Mouse (Mus musculus) erythroid progenitor cell, adult 5-6 weeks (primary cell): ENCODE results near the gene Nrip1. TPM values are rescaled to one million over a fixed set of nuclear protein-coding genes. Genes with fewer than 3 reads are reported as not detected.

Experiments
- ATAC-seq: replicated peaks from 2 replicates; pipeline ENCODE4 v1.8.0; 2016; ENCODE audit warnings: moderate number of reproducible peaks, mild to moderate bottlenecking, moderate TSS enrichment, inconsistent platforms; ENCODE audit not compliant: poor library complexity, low FRiP score, severe bottlenecking
- total RNA-seq, 2 experiments: library from RNA; stranded (forward) in 1 of 2; stranded (reverse) in 1 of 2; fragments of 150-400 nt in 1 of 2; fragments of 186-747, 209-891 nt in 1 of 2; gene quantifications; 2 replicates each; pipeline versions ENCODE4 v1.2.3 to v1.2.4; 2015 to 2017; ENCODE audit warnings: low replicate concordance in 2 of 2

Gene Nrip1
- total RNA-seq, 2 experiments from 2014 or later, result 62.9 to 83.4 TPM

DNA sequence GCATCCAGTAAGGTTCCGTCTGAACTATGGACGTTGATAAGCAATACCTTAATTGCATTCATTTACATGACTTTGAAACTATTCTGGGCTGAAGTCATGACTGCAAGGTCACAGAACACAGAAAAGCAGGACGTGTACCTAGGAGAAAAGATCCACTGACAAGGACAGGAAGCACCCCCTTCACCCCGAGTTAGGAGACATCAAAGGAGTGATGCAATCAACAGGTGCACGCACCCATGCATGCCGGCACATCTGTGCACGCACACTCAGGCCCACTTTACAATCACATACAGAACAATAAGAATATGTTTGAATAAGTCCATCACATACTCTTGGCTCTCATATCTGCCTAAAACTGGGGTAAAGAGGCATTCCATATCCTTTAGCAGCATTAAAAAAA is 19.3 kb downstream of the Nrip1 start:
- no peak for ATAC-seq

DNA sequence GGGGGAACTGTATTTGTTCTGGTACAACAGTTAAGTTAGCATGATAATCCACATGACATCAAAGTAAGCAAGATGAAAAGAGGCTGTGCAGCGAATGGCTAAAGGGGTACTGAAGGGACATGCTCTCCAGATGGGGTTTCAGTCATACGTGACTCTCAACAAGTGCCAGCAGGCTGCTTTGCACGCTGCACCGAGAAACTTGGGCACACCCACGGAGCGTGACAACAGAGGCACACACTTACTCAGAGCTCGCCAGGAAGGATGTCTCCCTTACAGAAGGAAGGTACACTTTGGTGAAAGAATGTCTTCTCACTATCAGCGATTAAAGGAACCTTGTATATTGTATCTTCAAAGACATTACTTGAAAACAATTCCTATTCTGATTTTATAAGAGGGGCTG is 22.7 kb downstream of the Nrip1 start:
- ATAC-seq, result no peak

DNA sequence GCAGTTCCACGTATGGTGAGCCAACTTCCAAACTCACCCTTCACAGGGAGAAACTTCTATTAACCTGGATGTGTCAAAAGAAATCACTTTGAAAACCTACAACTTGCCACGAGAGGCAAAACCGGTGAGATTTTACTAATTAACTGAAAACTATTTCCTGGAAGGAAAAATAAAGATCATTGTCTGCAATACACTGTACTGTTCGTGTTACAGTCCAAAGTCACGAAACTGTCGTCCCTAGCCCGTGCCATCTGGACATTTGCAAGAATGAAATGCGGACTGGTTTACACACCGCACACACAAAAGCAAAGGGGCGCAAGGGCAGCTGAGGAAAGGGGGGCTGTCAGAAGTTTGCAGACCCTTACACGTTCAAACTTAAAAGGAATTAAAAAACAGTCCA is 24.6 kb downstream of the Nrip1 start:
- no peak for ATAC-seq

DNA sequence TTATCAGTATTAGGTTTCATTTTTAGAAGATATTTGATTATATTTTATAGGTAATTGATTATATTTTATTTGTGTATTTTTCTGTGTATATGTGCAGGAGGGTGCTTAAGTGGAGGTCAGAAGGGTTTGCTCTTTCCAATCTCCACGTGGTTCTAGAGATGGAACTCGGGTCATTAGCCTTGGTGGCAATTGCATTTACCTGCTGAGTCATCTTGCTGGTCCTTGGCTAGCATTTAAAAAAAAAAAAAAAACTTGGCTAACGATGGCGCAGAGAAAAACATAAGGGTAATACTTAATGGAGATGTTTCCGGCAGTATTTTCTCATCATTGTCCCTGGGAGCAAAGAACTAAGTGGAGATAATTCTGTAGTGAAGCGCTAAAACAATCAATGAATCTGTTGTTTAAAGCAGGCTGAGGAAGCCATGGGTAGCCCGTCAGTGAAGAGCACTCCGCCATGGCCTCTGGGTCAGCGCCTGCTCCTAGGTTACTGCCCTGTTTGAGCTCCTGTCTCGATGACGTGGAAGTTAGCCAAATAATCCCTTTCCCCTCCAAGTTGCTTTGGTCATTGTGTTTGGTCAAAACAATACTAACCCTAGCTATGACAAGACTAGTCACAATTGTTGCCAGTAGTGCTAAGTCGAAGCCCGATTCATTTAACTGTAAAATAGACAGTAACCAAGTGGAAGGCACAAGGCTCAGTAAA is 25.8 kb downstream of the Nrip1 start:
- ATAC-seq, result no peak

DNA sequence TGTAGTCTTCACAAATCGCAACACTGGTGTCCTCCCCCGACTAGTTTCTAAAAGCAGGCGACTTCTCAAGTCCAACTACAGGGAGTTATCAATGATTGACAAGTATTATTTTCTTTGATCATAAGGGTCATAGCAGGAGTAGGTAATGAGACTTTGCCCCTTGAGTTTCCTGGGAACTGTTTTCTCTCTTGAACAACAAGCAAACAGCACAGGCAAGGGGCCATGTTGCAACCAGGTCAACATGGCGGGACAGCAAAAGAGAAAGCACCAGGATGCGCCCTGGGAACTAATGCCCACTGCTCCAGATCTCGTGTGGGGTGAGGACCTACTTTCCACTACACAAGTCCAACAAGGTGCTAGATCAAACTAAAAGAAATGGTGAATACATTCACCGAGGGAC is 27.3 kb downstream of the Nrip1 start:
- ATAC-seq, result no peak

DNA sequence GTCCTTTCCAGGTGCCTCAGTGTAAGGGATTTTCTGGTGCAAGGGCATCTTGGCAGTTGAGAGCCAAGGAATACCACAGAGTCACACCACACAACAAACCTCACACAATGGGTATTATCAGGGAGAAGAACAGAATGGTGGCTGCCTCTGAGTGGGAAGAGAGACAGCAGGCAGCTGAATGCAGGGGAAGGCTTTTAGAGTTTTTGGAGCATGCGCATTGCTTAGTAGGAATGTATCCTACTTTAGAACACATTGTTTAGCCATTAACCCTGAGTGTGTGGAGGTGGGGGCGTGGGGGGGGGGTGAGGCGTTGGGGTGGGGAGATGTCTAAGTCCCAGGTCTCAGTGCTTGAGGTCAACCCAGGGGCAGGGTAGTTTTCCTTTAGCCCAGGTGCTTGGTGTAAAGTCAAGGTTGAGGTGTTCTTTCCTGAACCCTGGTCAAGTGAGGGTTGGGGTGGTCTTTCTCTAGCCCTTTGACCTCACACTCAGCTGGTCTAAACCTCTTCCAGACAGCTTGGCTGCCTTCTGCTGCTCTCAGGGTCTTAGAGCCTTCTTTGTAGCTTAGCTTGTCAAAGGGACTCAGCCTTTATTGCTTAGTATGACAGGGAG is 28.8 kb downstream of the Nrip1 start:
- ATAC-seq, result no peak

DNA sequence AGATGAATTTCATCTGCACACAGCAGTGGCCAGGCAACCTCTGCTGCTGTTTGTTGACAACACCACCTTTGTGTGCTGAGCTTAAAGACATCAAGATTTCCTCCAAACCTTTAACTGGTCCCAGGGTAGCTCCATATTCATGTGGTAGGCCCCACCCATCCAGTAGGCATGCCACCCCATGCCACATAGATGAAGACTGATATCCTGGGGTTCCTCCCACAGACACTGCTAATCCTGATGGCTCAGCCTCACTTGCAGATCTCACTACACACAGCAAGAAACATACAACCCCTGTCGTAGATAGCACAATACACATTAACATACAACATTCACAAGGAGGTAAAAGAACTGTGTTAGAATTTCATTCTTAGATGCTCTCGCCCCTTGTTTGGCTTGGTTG is 29.6 kb downstream of the Nrip1 start:
- peak; percentile 54; the same call in 1 of the 2 replicates for ATAC-seq

DNA sequence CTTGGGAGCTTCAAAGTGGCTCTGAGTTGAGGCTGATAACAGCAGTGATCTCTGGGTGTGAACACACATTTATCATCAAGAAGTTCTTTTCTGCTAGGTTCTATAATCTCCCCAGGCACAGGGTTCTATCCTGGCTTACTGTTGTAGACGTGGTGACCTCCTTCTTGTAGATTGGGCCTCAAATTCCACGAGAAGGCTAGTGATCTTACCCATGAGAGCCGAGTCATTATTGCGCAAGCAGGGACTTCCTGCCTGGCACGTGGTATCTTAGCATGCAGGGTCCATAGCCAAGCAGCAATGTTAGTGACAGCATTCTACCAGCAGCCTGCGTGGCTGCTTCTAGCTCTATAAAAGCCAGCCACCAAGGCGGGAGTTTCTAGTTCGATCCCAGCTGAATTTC is 32.0 kb downstream of the Nrip1 start:
- ATAC-seq, result peak; percentile 31; the same call in 1 of the 2 replicates

DNA sequence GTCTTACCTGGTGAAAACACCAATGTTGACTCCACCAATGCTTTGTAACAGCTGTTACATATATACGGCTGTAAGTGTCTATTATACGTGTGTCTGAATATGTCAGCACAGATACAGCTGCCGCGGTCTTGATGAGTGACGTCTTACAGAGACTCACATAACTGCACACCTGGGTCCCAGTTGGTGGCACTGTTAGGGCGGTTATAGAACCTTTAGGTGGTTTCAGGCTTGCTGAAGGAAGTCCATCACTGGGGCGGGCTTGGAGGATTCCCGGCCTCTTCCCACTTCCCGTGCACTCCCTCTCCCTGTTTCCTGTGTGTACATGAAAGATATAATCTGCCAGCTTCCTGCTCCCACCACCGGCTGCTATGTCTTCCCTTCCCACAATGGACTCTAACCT is 34.4 kb downstream of the Nrip1 start:
- ATAC-seq, result no peak

DNA sequence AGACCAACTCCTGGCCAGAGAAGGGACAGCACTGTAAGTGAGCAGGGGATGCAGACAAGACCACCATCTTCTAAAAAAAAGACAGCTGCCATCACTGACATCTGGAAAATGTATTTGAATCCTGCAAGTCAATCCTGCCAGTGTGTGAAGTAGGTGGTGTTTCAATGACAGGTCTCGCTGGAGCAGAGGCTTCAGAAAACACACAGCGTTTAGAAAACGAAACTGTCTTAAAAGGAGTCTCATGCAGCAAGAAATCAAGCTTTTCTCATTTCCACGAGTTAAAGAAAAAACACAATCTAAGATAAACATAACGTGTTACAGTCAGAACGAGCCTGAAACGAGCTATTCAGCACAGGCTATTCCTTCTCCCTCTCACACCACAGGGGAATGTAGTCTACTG is 36.3 kb downstream of the Nrip1 start:
- ATAC-seq, result no peak

DNA sequence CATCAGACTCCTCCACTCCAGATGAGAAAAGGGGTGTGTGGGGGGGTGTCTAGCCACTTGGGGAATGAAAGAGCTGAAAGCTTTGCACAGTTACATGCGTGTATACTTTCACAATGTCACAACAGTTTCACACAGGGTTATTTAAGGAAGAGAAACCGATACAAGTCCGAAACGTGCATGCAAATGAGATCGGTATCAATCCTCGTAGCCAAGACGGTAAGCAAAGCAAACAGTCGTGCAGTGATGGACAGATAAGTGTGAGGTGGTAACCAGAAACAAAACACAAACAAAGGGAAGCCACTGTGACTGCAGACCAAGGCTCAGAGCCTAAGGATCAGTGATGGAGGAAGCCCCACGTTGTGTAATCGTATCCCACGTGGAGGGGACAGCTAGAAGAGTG is 36.7 kb downstream of the Nrip1 start:
- ATAC-seq, result no peak

DNA sequence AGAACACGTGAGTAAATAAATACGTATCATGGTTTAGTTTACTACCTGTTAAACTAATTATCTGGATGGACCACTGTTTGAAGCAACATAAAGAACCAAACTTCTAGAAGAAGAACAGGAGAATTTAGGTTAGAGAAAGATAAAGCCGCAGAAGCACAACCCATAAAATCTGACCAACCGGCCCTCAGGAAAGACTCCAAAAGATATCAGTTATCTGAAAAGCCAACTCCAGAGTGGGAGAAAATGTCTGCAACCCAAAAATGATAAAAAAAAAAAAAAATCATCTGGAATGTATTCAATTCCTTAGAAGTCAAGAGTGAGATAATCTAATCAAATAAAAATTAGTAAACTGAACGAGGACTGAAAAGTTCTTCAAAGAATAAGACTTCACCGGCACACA is 37.7 kb downstream of the Nrip1 start:
- 0 out of 2 replicates have a peak, but pooled peaks have one; percentile 50 for ATAC-seq

DNA sequence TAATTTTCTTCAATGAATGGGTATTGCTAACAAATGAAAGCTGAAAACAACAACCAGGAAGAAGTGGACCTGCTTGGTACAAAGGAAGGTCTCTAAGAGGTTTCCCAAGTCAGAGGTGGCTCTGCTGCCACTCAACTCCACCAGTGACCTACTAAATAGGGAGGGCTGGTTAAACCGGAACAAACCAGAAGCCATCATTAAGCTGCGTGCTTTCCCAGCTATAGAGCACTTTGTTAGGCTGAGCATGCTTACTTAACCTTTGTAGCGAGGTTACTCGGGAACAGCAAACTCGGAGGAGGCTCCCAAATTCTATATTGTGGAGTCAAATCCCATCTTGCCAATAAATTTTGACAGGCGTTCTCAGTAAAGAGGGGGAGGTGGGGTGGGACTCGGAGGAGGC is 41.5 kb downstream of the Nrip1 start:
- no peak for ATAC-seq

DNA sequence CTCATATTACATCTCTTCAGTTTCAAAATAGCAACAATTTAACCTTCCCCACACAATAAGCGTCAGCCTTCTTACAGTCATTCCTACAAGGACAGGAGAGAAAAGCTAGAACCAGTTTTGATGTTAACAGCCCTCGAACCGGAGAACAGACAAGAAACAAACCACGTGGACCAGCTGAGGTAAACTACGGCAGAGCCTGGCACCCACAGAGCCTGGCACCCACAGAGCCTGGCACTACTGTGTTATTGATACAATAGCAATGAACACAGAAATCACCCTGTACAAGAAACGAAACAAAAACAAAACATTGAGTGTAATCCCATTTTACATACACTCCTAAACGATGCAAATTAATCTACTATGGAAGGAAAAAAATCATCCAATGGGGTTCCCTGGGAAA is 42.4 kb downstream of the Nrip1 start:
- ATAC-seq, result no peak

DNA sequence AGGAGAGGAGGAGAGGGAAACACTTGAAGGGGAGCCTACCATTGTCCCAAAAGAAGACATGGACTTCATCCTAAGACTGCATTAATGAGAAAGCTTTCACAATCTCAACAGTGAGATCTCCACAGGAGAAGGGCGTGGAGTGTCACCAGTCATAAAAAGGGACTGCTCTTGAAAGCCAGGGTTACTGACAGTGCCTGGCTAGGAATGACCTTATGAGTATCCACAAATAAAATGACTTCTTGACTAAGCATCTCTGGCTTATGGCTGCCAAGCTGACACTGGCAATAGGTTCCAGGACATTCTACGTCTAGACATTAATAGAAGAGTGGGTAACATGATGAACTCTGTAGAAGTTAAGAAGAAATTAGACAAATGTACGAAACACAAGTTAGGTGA is 48.3 kb downstream of the Nrip1 start:
- ATAC-seq, result no peak

DNA sequence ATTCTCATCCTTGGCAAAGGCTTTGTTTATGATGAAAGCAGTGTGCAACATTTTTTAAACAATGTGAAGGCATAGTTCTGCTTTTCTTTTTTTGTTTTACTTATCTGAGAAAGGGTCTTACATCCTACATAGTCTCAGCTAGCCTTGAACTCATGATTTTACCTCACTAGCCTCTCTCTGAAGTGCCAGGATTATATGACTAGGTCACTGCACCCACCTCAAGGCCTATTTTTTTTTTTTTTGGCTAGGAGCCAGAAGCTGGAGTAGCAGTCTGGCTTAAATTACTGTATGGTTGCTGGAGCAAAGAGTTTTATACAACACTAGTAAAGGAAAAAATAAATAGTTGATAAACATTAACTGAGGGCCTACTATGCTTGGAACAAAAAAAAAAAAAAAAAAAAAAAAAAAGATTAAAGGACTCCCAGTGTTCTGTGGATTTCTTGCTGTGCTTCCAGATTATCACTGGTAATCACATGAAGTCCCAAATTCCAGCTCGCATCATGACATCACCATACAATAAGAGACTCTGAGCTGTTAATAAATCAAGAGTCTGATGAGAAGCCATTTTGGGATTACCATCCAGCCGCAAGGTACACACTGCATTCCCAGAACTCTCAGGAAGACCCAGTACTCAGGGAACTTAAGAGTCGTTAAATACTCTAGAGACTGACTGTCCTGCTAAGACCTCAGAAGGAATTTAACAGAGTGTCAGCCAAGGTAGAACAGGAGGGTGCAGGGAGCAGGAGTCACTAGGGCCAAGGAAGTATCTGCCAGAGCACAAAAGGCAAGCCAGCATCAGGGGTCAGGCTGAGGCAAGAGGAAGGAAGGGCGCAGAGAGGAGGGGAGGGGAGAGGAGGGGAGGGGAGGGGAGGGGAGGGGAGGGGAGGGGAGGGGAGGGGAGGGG is 49.0 kb downstream of the Nrip1 start:
- no peak for ATAC-seq

DNA sequence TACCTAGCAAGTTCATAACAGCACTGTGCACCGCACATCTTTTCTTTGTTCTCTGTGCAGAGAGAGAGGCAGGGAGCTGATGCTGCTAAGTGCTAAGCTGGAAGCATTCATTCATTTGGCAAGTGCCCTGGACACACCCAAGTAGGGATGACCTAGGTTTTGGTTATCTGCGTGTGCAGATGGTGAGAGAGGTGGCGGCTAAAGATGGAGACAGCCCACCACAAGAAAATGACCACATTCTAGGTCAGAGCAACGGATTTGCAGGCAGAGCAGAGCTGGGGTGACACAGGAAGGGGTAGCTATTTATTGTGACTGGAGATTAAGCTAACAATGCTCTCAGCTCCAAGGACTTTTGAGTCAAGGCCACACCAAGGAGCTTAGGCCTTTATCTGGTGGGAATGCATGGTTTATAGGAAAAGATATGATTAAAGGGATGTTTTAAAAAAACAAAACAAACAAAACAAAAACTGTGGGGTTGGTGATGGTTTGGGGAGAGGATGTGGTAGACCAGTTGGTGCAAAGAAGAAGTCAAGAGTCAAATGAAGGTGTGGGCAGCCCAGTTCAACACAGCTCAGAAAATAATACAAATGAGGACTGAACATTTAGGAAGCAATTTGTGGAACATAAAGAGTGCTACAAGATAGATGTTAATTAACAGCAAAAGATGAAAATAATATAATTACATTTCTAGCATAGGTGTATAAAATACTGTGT is 49.9 kb downstream of the Nrip1 start:
- peak; percentile 93 for ATAC-seq

DNA sequence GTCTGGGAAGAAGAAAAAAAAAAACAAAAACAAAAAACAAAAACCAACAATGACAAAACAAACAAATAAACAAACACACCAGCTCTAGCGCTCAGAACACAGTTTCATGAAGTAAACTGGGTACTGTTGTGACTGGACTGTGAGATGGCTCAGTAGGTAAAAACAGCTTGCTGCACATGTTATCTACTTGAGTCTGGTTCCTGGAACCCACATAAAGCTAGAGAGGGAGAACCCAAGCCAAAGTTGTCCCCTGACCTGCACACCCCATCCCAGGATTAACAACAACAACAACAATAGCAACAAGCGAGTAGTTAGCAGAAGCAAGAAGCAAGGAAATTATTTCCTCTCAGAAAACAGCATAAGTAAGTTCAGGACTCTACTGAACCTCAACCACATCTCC is 50.5 kb downstream of the Nrip1 start:
- peak; percentile 62 for ATAC-seq

DNA sequence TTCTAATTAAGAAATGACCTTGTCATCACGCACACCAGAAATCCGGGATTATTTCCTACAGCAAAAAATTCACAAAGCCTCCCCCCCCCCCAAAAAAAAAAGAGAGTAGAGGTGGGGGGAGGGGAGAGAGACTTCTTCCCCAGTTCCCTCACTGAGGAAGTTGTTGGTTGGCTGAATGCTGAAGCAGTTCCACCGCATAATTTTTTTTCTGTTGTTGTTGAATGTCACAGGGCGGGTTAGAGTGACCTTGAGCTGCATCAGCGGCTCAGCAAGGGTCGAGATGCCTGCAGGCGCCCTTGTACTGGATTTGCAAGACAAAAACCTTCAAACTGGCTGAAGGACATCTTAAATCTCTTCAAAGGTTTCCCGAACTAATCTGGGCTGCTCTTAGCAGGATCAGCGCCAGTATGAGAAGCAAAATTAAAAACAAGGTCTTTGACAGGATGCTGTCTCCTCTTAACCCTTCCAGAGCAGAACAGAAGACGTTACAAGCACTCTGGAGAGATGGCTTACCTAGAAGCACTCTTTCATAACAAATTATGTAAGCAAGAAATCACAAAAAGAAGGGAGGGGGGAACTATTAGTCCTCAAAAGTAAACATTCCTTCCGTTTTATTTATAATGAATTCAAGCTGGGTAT is 52.0 kb downstream of the Nrip1 start:
- ATAC-seq, result no peak

DNA sequence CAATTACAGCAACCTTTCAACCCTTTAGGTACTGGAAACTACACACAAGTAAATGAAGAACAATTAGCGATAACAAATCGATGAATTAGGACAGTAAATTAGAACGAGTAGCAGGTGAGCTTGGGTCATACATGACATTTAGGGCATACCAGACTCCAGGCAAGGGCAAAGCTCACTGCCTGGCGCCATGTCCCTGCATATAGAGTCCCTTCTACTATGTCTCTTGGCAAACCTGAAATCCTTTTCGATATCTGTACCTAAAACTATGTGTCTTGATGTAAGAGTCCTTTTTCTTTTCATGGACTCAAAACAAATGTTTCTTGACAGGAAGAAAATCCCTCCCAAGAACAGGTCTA is 53.5 kb downstream of the Nrip1 start:
- no peak for ATAC-seq
